Mouse (Mus musculus) CD4-positive, CD25-positive, alpha-beta regulatory T cell, adult 2 months (primary cell): ENCODE data around the gene Rgs7.

Experiments used
- DNase-seq: peaks from one replicate; pipeline ENCODE4 v3.0.0-alpha.2; 2012; ENCODE audit warnings: low read depth, low spot score

Rgs7 gene

GRCm38 (mm10) chr1:175491861-175492682, at the start of gene Rgs7:
Rgs7 (minus strand) TSS chr1:175492500.
- no peak for DNase-seq

DNA sequence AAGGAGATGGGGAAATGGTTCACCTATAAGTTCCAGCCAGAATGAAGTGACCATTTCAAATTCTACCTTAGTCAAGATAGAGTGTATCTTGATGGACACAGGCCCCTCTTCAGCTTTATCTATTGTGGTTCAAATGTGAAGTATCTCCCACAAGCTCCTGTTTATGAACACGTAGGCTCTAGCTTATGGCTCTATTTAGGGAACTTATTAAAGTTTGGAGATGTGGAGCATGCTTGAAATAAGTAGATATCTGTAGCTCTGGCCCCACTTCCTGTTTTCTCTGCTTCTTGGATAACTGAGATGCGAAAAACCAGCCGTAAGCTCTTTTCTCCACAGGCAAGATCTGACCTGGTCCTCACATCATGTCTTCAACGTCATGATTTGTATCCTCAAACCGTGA, 48.4 kb upstream of the Rgs7 start:
- no peak for DNase-seq

DNA sequence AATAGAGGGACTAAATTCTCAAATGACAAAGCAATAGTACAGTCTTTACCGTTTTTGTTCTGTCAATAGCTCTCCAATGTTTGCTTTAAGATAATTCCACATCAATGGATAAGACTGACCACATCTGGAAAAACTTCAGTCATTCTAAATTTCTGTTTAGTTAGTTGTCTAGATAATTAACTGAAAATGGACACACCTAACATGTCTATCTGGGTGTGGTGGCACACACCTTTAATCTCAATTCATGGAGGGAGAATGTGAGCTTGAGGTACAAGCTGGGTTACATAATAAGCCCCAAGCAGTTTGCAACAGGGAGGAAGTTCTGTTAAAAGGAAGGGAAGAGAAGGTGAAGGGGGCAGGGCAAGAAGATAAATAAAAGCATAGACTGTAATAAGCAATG, 45.0 kb upstream of the Rgs7 start:
- no peak for DNase-seq

- no peak for DNase-seq
Observed at GRCm38 (mm10) chr1:175529858-175530257, 37.6 kb upstream of the Rgs7 start.

GRCm38 (mm10) chr1:175524626-175525294, 32.5 kb upstream of the Rgs7 start:
- DNase-seq: no peak

GRCm38 (mm10) chr1:175523572-175523971, 31.3 kb upstream of the Rgs7 start:
- no peak for DNase-seq

GRCm38 (mm10) chr1:175514543-175514942, 22.2 kb upstream of the Rgs7 start:
- DNase-seq: no peak

DNA sequence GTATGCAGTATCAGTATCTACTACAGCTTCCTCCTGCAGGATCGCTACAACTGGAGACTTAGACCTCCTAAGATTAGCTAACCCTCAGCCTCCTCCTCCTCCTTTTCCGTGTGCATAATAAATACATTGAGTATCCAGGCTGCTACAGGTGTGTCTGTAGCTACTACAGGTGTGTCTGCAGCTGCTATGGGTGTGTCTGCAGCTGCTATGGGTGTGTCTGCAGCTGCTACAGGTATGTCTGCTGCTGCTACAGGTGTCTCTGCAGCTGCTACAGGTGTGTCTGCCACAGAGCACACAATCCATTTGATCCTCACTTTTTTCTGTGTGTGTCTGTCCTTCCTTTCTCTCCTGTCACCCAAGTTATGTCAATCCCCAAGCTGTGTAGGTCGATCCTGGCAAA, 19.9 kb upstream of the Rgs7 start:
- no peak for DNase-seq

DNA sequence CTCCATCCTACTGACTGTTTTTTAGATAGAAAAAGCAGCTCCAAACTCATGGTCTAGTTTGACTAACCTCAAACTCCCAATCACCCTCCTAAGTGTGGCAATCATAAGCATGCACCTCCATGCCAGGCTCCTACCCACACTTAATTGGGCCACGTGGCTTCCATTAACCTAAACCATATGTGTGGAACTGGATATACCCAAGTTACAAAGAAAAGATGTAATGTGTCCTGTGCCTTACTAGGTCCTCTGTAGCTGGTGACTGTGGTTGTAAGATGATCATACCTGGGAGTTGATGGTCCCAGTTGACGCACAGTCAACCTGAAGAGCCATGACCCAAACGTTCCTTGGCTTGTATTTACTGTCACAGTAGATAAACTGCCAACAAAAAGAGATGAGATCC, 17.7 kb upstream of the Rgs7 start:
- DNase-seq: no peak

- DNase-seq: no peak
Observed at GRCm38 (mm10) chr1:175492683-175493043, 363 bp upstream of the Rgs7 start.

- no peak for DNase-seq
Observed at GRCm38 (mm10) chr1:175491511-175491860, 814 bp downstream of the Rgs7 start.

DNA sequence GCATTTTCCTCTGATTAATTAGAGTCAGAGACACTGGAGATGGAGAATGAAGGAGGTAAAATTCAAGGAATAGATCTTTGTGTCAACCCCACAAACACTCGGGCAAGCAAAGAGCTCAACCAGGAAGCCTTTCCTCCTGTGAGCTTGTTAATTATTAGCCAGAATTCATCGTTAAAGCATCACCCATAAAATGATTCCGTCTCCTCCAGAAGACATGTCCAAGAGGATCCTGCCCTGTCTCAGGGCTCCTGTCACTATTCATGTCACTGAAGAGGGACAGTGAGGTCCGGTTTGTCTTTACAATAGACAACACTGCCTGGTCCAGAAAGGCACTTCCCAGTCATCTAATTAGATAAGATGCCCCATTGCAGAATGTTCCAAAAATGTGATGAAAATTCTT, 7.2 kb downstream of the Rgs7 start:
- no peak for DNase-seq

- no peak for DNase-seq
Observed at GRCm38 (mm10) chr1:175473060-175473459, 19.2 kb downstream of the Rgs7 start.

- DNase-seq: no peak
Observed at GRCm38 (mm10) chr1:175469087-175469788, 23.1 kb downstream of the Rgs7 start.

GRCm38 (mm10) chr1:175464566-175464965, 27.7 kb downstream of the Rgs7 start:
- DNase-seq: no peak

- DNase-seq: no peak
Observed at GRCm38 (mm10) chr1:175462351-175462750, 29.9 kb downstream of the Rgs7 start.

- DNase-seq: no peak
Observed at GRCm38 (mm10) chr1:175454041-175454636, 38.2 kb downstream of the Rgs7 start.

DNA sequence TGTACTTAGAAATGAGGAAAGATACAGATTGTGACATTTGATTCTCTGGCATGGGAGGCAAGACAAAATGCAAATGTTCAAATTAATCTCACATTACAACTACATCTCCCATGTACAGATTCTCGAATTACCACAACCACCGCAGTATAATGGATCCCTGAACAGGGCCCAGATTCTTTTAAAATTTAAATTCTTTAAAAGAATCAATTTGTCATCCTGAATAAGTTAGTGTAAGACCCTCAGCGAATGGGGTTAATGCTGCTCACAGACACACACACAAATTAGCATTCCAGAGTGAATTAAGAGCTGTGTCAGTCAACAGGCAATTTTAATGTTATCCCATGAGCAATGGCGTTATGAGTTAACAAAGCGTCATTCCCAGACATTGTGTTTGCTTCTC, 44.3 kb downstream of the Rgs7 start:
- DNase-seq: no peak

GRCm38 (mm10) chr1:175442939-175443338, 49.4 kb downstream of the Rgs7 start:
- no peak for DNase-seq

DNA sequence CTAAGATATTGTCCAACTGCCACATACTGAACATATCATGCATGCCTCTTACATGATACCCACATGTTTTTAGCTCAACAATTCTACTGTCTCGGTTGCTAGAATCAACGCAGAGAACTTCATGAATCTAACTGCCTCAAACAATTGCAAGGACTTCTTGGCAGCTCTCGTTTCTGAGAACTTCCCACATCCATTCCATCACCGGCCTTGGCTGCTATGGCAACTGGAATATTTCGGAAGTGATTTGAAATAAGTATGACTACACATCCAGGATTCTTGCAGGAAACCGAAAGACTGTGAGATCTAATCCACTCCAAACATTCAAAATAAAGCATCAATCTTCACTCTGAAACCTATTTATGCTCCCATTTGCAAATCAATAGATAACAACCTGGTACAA, 50.3 kb downstream of the Rgs7 start:
- no peak for DNase-seq

DNA sequence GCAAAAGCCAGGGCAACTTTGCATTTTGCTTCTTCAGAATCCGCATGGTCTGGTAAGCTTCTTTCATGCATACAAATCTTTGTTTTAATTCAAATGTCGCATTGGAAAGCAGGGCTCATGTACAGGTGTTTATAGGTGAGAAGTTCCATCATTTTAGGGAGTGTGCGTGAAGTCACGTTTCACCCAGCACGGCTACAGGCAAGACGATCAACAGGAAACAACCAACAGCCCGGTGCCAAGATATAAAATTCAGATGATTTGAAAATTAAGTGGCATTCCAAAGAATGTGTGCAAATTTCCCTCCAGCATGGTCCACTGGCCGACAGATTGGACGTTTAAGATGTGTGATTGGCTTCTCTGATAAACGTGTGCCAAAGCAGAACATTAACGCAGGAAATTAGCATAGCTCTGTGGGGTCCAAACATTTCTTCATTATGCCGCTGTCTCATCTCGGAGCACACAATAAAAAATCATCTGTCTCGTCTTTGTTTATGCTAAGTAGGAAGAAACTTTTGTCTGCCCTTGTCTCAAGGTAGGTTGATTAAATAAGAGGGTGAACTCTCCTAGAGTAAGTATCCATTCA, 58.6 kb downstream of the Rgs7 start:
- no peak for DNase-seq

GRCm38 (mm10) chr1:175433128-175433527, 59.2 kb downstream of the Rgs7 start:
- no peak for DNase-seq
